Comparison of ENCODE assay signal across 20 mouse cellular contexts in the genomic region with DNA sequence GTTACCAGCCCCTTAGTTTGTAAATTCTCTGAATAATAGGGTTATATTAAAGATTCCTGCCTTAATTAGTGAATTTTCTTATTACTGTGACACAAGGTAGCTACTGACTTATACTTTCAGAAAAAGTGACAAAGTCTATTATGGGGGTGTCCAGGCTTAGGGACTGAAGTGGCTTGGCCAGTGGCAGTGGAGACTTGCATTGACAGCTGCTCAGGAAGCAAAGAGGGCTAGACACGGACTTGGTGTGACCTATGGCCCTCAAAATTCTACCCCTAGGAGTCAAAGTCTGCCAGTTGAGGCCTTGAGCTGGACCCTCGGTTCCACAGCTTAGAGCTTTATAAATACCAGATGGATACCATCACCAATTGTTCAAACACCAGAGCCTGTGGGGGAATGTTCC.
DNase-seq lines count a peak whose midpoint lies in the region; ATAC-seq and TF ChIP-seq lines count a peak whose summit lies in the region.
"Had no signal": no experiment of that assay in that cellular context is flagged by ENCODE, and none has a peak within 500 bp of the region (broad histone marks: within the 10 kb centered on the region; RNA-seq: fewer than 3 reads in every experiment).

No protein-coding gene starts in this region.

- DNase-seq in heart, adult 11 months, result peak; percentile 59
- DNase-seq in heart, embryonic 10.5 days (ENCODE audit: low spot score), result no peak
- DNase-seq: adrenal gland, adult 2 months; adrenal gland, postnatal 10 days; adrenal gland, postnatal 25 days; B cell, adult 2 months; cerebellum, adult 11 months; cerebellum, adult 18-20 months; cerebellum, adult 8-10 months; cerebellum, adult 9-11 months; cerebellum, postnatal 14 days; cerebellum, postnatal 36 days; embryo, embryonic 11 days had no signal

- TF ChIP-seq POLR2A in myocyte (IDR thresholded peaks at IDR 0.05; ENCODE audit: insufficient read length, low read depth), result no peak

- peak overlapping the region; percentile 62 for H3K4me2 ChIP-seq in myocyte (ENCODE audit: low read depth)
- no peak overlapping the region for H3K4me2 ChIP-seq in forebrain, embryonic 12.5 days
- H3K4me2 ChIP-seq: embryonic facial prominence, embryonic 13.5 days; embryonic facial prominence, embryonic 15.5 days had no signal

- H3K4me1 ChIP-seq in heart, embryonic 10.5 days, result peaks cover 25% of the 10 kb centered on the region
- H3K4me1 ChIP-seq in forebrain, embryonic 12.5 days, result peaks cover 5% of the 10 kb centered on the region; the same call in 1 of the 2 replicates

- H3K36me3 ChIP-seq in heart, embryonic 10.5 days, result no peaks in the 10 kb centered on the region
- H3K36me3 ChIP-seq in C2C12 (ENCODE audit: control insufficient read depth, insufficient read depth) (no peaks in the 10 kb centered on the region), myocyte (ENCODE audit: control insufficient read depth, insufficient read depth) (no peaks in the 10 kb centered on the region)
- no peaks in the 10 kb centered on the region for H3K36me3 ChIP-seq in forebrain, embryonic 12.5 days (replicated peaks)
- H3K36me3 ChIP-seq: embryonic facial prominence, embryonic 13.5 days; embryonic facial prominence, embryonic 15.5 days had no signal

- no peak for TF ChIP-seq CTCF in C2C12 (IDR thresholded peaks at IDR 0.05; ENCODE audit: control insufficient read depth, insufficient read depth, insufficient read length)

- no peaks in the 10 kb centered on the region for H3K79me2 ChIP-seq in C2C12 (ENCODE audit: control insufficient read depth, insufficient read depth)
- H3K79me2 ChIP-seq in myocyte (ENCODE audit: control insufficient read depth, insufficient read depth), result no peaks in the 10 kb centered on the region

- no peaks in the 10 kb centered on the region for H3K9me3 ChIP-seq in heart, embryonic 10.5 days
- no peaks in the 10 kb centered on the region for H3K9me3 ChIP-seq in forebrain, embryonic 12.5 days
- H3K9me3 ChIP-seq: embryonic facial prominence, embryonic 13.5 days; embryonic facial prominence, embryonic 15.5 days had no signal

- ATAC-seq in forebrain, embryonic 12.5 days (ENCODE audit: low FRiP score), result no peak
- ATAC-seq: forebrain, embryonic 14.5 days; forebrain, embryonic 16.5 days had no signal

- no peak overlapping the region for H3K9ac ChIP-seq in forebrain, embryonic 12.5 days
- H3K9ac ChIP-seq: embryonic facial prominence, embryonic 13.5 days; embryonic facial prominence, embryonic 15.5 days had no signal

- WGBS in heart, embryonic 10.5 days, result 73% methylated on average over 2 of the region's 2 CpGs
- 86% methylated on average over 2 of the region's 2 CpGs for WGBS in forebrain, embryonic 12.5 days

- no peak overlapping the region for H3ac ChIP-seq in C2C12 (ENCODE audit: control insufficient read depth, insufficient read length, low read depth)
- no peak overlapping the region for H3ac ChIP-seq in myocyte (ENCODE audit: control insufficient read depth, insufficient read length)

- H3K4me3 ChIP-seq in heart, embryonic 10.5 days, result no peak overlapping the region
- H3K4me3 ChIP-seq in C2C12 (ENCODE audit: insufficient read depth, poor library complexity, severe bottlenecking) (no peak overlapping the region), myocyte (no peak overlapping the region)
- no peak overlapping the region for H3K4me3 ChIP-seq in forebrain, embryonic 12.5 days (replicated peaks)
- H3K4me3 ChIP-seq: embryonic facial prominence, embryonic 13.5 days; embryonic facial prominence, embryonic 15.5 days had no signal

- no peak overlapping the region for H3K27ac ChIP-seq in heart, embryonic 10.5 days
- no peak overlapping the region for H3K27ac ChIP-seq in forebrain, embryonic 12.5 days
- H3K27ac ChIP-seq: embryonic facial prominence, embryonic 13.5 days; embryonic facial prominence, embryonic 15.5 days had no signal

- no peaks in the 10 kb centered on the region for H3K27me3 ChIP-seq in heart, embryonic 10.5 days (ENCODE audit: insufficient read depth, poor library complexity, severe bottlenecking)
- H3K27me3 ChIP-seq in C2C12 (ENCODE audit: control insufficient read depth, insufficient read depth, insufficient read length) (no peaks in the 10 kb centered on the region), myocyte (ENCODE audit: control insufficient read depth, insufficient read depth, insufficient read length) (no peaks in the 10 kb centered on the region)
- H3K27me3 ChIP-seq in forebrain, embryonic 12.5 days, result no peaks in the 10 kb centered on the region
- H3K27me3 ChIP-seq: embryonic facial prominence, embryonic 13.5 days; embryonic facial prominence, embryonic 15.5 days had no signal

- no peaks in the 10 kb centered on the region for H3K79me3 ChIP-seq in C2C12 (ENCODE audit: low read depth)

TF ChIP-seq in C2C12, 6 proteins besides CTCF, POLR2A, EP300 and RAD21:
- TF ChIP-seq USF1 (IDR thresholded peaks at IDR 0.05; ENCODE audit: low read depth) (no peak), MYOD1 (IDR thresholded peaks at IDR 0.05; ENCODE audit: control insufficient read depth, insufficient read length, low read depth) (peak; percentile 68)

TF ChIP-seq in myocyte, 11 proteins besides CTCF, POLR2A, EP300 and RAD21:
- no peak for TF ChIP-seq REST (IDR thresholded peaks at IDR 0.05; ENCODE audit: insufficient read depth, insufficient read length)
- TF ChIP-seq MYOD1 (IDR thresholded peaks at IDR 0.05; ENCODE audit: control insufficient read depth in 1 of 3, insufficient read length in 2 of 3, low read depth in 2 of 3), result peak in 2 of 3 experiments; percentile 53 to 54
- TF ChIP-seq MYOG (IDR thresholded peaks at IDR 0.05; ENCODE audit: control insufficient read depth in 1 of 3, insufficient read depth in 1 of 3, insufficient read length in 2 of 3, low read depth in 2 of 3), result peak in 1 of 3 experiments; percentile 22
- TF ChIP-seq SRF (IDR thresholded peaks at IDR 0.05; ENCODE audit: control insufficient read depth, insufficient read length, low read depth), result no peak
